Mouse (Mus musculus) CH12.LX (cell line): Measurements from ENCODE around the gene Wnt4. TPM values are rescaled to one million over a fixed set of nuclear protein-coding genes. Genes with fewer than 3 reads are reported as not detected.

Experiments used
- DNase-seq: peaks from one replicate; pipeline ENCODE4 v3.0.0-alpha.2; 2013; ENCODE audit errors: extremely low read depth
- H3K27ac ChIP-seq: 2 replicates; pipeline ENCODE4 v1.5.1; 2012; ENCODE audit warnings: low read depth, mild to moderate bottlenecking, control low read depth, moderate library complexity; ENCODE audit not compliant: insufficient read depth
- H3K27me3 ChIP-seq: replicated peaks from 2 replicates; pipeline ENCODE3; 2012; ENCODE audit warnings: inconsistent platforms
- H3K36me3 ChIP-seq, 2 experiments: replicated peaks in 1 of 2; 2 replicates each; pipeline versions ENCODE3 to v1.6.1; 2012; ENCODE audit warnings: inconsistent platforms in 1 of 2, low read length in 1 of 2, mild to moderate bottlenecking in 1 of 2, mixed read lengths in 1 of 2, moderate library complexity in 1 of 2; ENCODE audit not compliant: control insufficient read depth in 1 of 2, insufficient read depth in 1 of 2
- H3K4me1 ChIP-seq, 2 experiments: 2 replicates each; pipeline ENCODE4 v1.6.1; 2012; ENCODE audit warnings: inconsistent platforms in 1 of 2, moderate library complexity in 1 of 2; ENCODE audit not compliant: insufficient read depth in 2 of 2, control insufficient read depth in 1 of 2
- H3K4me2 ChIP-seq: 2 replicates; pipeline ENCODE4 v1.6.1; 2012; ENCODE audit warnings: low read depth, mild to moderate bottlenecking, control low read depth; ENCODE audit not compliant: poor library complexity, insufficient read depth, severe bottlenecking
- H3K4me3 ChIP-seq, 3 experiments: fragments of 150-350 bp in 1 of 3; sonication (generic) in 1 of 3; replicated peaks in 1 of 3; 2 replicates each; pipeline versions ENCODE3 to v1.5.1; 2011 to 2012; ENCODE audit warnings: low read depth in 2 of 3, low read length in 2 of 3, mild to moderate bottlenecking in 2 of 3, moderate library complexity in 2 of 3, control low read depth in 1 of 3, improper control_type of control experiment in 1 of 3, inconsistent platforms in 1 of 3, mixed read lengths in 1 of 3; ENCODE audit not compliant: poor library complexity in 1 of 3
- H3K79me2 ChIP-seq: replicated peaks from 2 replicates; pipeline ENCODE4 v1.6.1; 2012; ENCODE audit warnings: mild to moderate bottlenecking, moderate library complexity; ENCODE audit not compliant: control insufficient read depth, poor library complexity, insufficient read depth, severe bottlenecking; ENCODE audit errors: extremely low read depth
- H3K9ac ChIP-seq: 2 replicates; pipeline ENCODE4 v1.6.1; 2012; ENCODE audit warnings: low read depth, mild to moderate bottlenecking, control low read depth, moderate library complexity; ENCODE audit not compliant: insufficient read depth
- H3K9me3 ChIP-seq: replicated peaks from 2 replicates; pipeline ENCODE3; 2012; ENCODE audit warnings: low read length, inconsistent platforms, mixed read lengths
- BHLHE40 ChIP-seq: IDR thresholded peaks from 2 replicates; pipeline ENCODE4 v1.6.1; 2011; ENCODE audit warnings: mild to moderate bottlenecking, low read depth, low read length, improper control_type of control experiment
- ELF1 ChIP-seq: IDR thresholded peaks from 2 replicates; pipeline ENCODE4 v1.6.1; 2014; ENCODE audit warnings: low read depth, mild to moderate bottlenecking, inconsistent platforms, low read length, improper control_type of control experiment
- EP300 ChIP-seq: IDR thresholded peaks from 2 replicates; pipeline ENCODE4 v1.6.1; 2011; ENCODE audit warnings: low read length, improper control_type of control experiment
- GABPA ChIP-seq: IDR thresholded peaks from 2 replicates; pipeline ENCODE4 v1.6.1; 2012; ENCODE audit warnings: low read depth, low read length, improper control_type of control experiment, inconsistent platforms; ENCODE audit not compliant: insufficient replicate concordance
- IRF4 ChIP-seq: IDR thresholded peaks from 2 replicates; pipeline ENCODE4 v1.6.1; 2014; ENCODE audit warnings: low read depth, mild to moderate bottlenecking, inconsistent platforms, low read length, improper control_type of control experiment
- JUN ChIP-seq: IDR thresholded peaks from 2 replicates; pipeline ENCODE4 v1.6.1; 2011; ENCODE audit warnings: low read depth, mild to moderate bottlenecking, low read length, improper control_type of control experiment, moderate library complexity; ENCODE audit not compliant: insufficient read depth
- JUND ChIP-seq: conservative IDR thresholded peaks from 2 replicates; pipeline ENCODE4 v1.6.1; 2011; ENCODE audit warnings: low read depth, low read length, improper control_type of control experiment
- KAT2A ChIP-seq: IDR thresholded peaks from 2 replicates; pipeline ENCODE4 v1.6.1; 2012; ENCODE audit warnings: low read length, improper control_type of control experiment, inconsistent platforms; ENCODE audit not compliant: insufficient replicate concordance
- MAX ChIP-seq: IDR thresholded peaks from 2 replicates; pipeline ENCODE4 v1.6.1; 2011; ENCODE audit warnings: low read length, improper control_type of control experiment
- MAZ ChIP-seq: IDR thresholded peaks from 2 replicates; pipeline ENCODE4 v1.6.1; 2012; ENCODE audit warnings: low read depth, mild to moderate bottlenecking, inconsistent platforms, low read length, improper control_type of control experiment, moderate library complexity
- MEF2A ChIP-seq: IDR thresholded peaks from 2 replicates; pipeline ENCODE4 v1.6.1; 2014; ENCODE audit warnings: low read depth, mild to moderate bottlenecking, inconsistent platforms, low read length, improper control_type of control experiment, borderline replicate concordance
- MXI1 ChIP-seq: IDR thresholded peaks from 2 replicates; pipeline ENCODE4 v1.6.1; 2011; ENCODE audit warnings: mild to moderate bottlenecking, low read depth, low read length, improper control_type of control experiment
- NELFE ChIP-seq: IDR thresholded peaks from 2 replicates; pipeline ENCODE4 v1.6.1; 2011; ENCODE audit warnings: low read depth, low read length, improper control_type of control experiment
- POLR2A ChIP-seq: IDR thresholded peaks from 2 replicates; pipeline ENCODE4 v1.6.1; 2011; ENCODE audit warnings: low read depth, mild to moderate bottlenecking, improper control_type of control experiment, low read length
- POLR2AphosphoS2 ChIP-seq: IDR thresholded peaks from 2 replicates; pipeline ENCODE4 v1.6.1; 2011; ENCODE audit warnings: low read depth, low read length, improper control_type of control experiment
- RCOR1 ChIP-seq: conservative IDR thresholded peaks from 2 replicates; pipeline ENCODE4 v1.6.1; 2012; ENCODE audit warnings: low read depth, mild to moderate bottlenecking, inconsistent platforms, low read length, improper control_type of control experiment
- TBP ChIP-seq: conservative IDR thresholded peaks from 2 replicates; pipeline ENCODE4 v1.6.1; 2011; ENCODE audit warnings: low read depth, low read length, improper control_type of control experiment
- USF1 ChIP-seq: IDR thresholded peaks from 2 replicates; pipeline ENCODE4 v1.6.1; 2014; ENCODE audit warnings: low read depth, mild to moderate bottlenecking, inconsistent platforms, low read length, improper control_type of control experiment
- ZKSCAN1 ChIP-seq: IDR thresholded peaks from 2 replicates; pipeline ENCODE4 v1.6.1; 2012; ENCODE audit warnings: low read depth, inconsistent platforms, low read length, improper control_type of control experiment, borderline replicate concordance
- ZNF384 ChIP-seq: IDR thresholded peaks from 2 replicates; pipeline ENCODE4 v1.6.1; 2012; ENCODE audit warnings: low read depth, low read length, improper control_type of control experiment, inconsistent platforms
- dilution Hi-C: fragments of 300-500 bp; cut with MboI; formaldehyde crosslinking; loops from 2 replicates; pipeline ENCODE4 v1.14.3; 2020; ENCODE audit warnings: low sequenced_read_pairs; ENCODE audit not compliant: extremely low pct_unique_long_range_greater_than_20kb, extremely low pct_ligation_motif_present
- in situ Hi-C: fragments of 300-500 bp; cut with MboI; formaldehyde crosslinking; loops from 3 replicates; pipeline ENCODE4 v1.14.3; 2019; ENCODE audit warnings: low sequenced_read_pairs, low pct_ligation_motif_present, low pct_unique_long_range_greater_than_20kb, mixed read lengths
- polyA plus RNA-seq: library from polyadenylated mRNA; unstranded; fragments of >175 nt; gene quantifications from 2 replicates; pipeline ENCODE4 v1.2.1, GENCODE M21; 2012; ENCODE audit warnings: low read depth; ENCODE audit not compliant: insufficient read length
- total RNA-seq, 2 experiments: library from RNA; depleted of rRNA; stranded (reverse); fragments of 300-350 nt in 1 of 2; fragments of >200 nt in 1 of 2; gene quantifications; 2 replicates each; pipeline ENCODE4 v1.2.3; 2012 to 2014

Wnt4 gene
- total and polyA plus RNA-seq, 3 experiments = not detected

- in situ Hi-C loops = loop anchor here (10.0 kb wide), 1 partner anchor 387 kb away; the partner anchor contains the start of genes C1qa and C1qc
These were observed 4.8 kb downstream of the Wnt4 start for GRCm38 (mm10) chr4:137282122-137282521.

GRCm38 (mm10) chr4:137282584-137283406 lies 5.5 kb downstream of the Wnt4 start:
- Histone ChIP-seq H3K4me1 (no peaks in the 10 kb centered on the region; a peak in 1 of 4 replicates), H3K36me3 (no peaks in the 10 kb centered on the region), H3K27me3 (peaks cover 87% of the 10 kb centered on the region), H3K79me2 (no peaks in the 10 kb centered on the region), H3K27ac (no peak overlapping the region), H3K4me2 (no peak overlapping the region), H3K9me3 (peaks cover 3% of the 10 kb centered on the region), H3K9ac (no peak overlapping the region), H3K4me3 (no peak overlapping the region)
- dilution Hi-C loops = no loop called here
- in situ Hi-C loops = loop anchor here (10.0 kb wide), 1 partner anchor 388 kb away; the partner anchor contains the start of genes C1qa and C1qc
- TF ChIP-seq ZKSCAN1 (no peak), POLR2A (no peak), BHLHE40 (no peak), RCOR1 (no peak)
- DNase-seq = no peak

More at GRCm38 (mm10) chr4:137282122-137282521, 4.8 kb downstream of the Wnt4 start:
- Histone ChIP-seq H3K27me3 (peaks cover 80% of the 10 kb centered on the region), H3K4me3 (no peak overlapping the region), H3K79me2 (no peaks in the 10 kb centered on the region), H3K27ac (no peak overlapping the region), H3K9ac (no peak overlapping the region), H3K4me2 (no peak overlapping the region), H3K36me3 (no peaks in the 10 kb centered on the region), H3K4me1 (no peaks in the 10 kb centered on the region; a peak in 1 of 4 replicates), H3K9me3 (peaks cover 5% of the 10 kb centered on the region)
- dilution Hi-C loops = no loop called here
- DNase-seq = no peak
- TF ChIP-seq RCOR1 = no peak
- no peak for TF ChIP-seq EP300
- no peak for TF ChIP-seq MAX
- TF ChIP-seq IRF4 = no peak
- no peak for TF ChIP-seq USF1
- TF ChIP-seq ELF1 = no peak
- TF ChIP-seq NELFE = no peak
- TF ChIP-seq JUN = no peak
- no peak for TF ChIP-seq GABPA
- no peak for TF ChIP-seq ZNF384
- TF ChIP-seq MEF2A = no peak
- TF ChIP-seq TBP = no peak
- TF ChIP-seq MAZ = no peak
- no peak for TF ChIP-seq POLR2AphosphoS2
- TF ChIP-seq MXI1 = no peak
- no peak for TF ChIP-seq BHLHE40
- TF ChIP-seq KAT2A = no peak
- TF ChIP-seq JUND = no peak
